Mouse (Mus musculus): ENCODE results near the gene Poln.

- TF ChIP-seq CTCF (IDR thresholded peaks at IDR 0.05; ENCODE audit: low read depth) (no peak), EP300 (IDR thresholded peaks at IDR 0.05; ENCODE audit: low read depth) (no peak)
Observed at GRCm38 (mm10) chr5:34177821-34178220, 8.6 kb upstream of the Poln start.

Data from liver, embryonic 14.5 days (tissue).